Mouse (Mus musculus): ENCODE results near the gene Apol7c. TPM values are rescaled to one million over a fixed set of nuclear protein-coding genes. Genes with fewer than 3 reads are reported as not detected.
"Not testable (repeated sequence)": the region's sequence is repeated elsewhere in the genome, so short reads cannot be mapped to it uniquely, and the experiment has no call there.

The Apol7c gene
- polyA plus RNA-seq, 1 experiment from 2014 or later, result 0.16 TPM

DNA sequence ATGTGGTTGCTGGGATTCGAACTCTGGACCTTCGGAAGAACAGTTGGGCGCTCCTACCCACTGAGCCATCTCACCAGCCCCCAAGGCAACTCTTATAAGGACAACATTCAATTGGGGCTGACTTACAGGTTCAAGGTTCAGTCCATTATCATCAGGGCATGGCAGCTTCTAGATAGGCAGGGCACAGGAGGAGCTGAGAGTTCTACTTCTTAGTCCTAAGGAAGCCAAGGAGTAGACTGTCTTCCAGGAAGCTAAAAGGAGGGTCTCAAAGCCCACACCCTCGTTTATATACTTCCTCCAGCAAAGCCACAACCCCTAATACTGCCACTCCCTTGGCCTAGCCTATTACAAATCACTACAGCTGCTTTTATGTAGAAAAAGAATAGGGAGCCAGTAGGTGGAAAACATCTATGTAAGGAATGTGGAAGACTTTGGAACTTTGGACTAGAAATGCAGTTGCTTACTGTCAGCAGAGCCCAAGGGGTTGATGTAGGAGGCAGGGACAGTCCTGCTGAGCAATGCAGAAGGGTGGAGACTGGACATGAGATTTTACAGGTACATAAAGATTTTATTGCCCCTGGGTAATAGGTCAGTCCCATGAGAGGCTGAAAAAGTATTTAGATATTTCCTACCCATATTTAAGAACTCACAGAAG is 50.8 kb downstream of the Apol7c start:
- 69% methylated on average over 4 of the region's 4 CpGs for whole genome bisulfite sequencing
- Histone ChIP-seq H3K9ac (no peak overlapping the region), H3K4me3 (no peak overlapping the region), H3K4me1 (no peaks in the 10 kb centered on the region), H3K36me3 (no peaks in the 10 kb centered on the region), H3K4me2 (no peak overlapping the region), H3K9me3 (no peaks in the 10 kb centered on the region), H3K27ac (replicated peaks) (no peak overlapping the region), H3K27me3 (replicated peaks) (peaks cover 8% of the 10 kb centered on the region; the same call in 1 of the 2 replicates)
- no peak for ATAC-seq (ENCODE audit: extremely low read depth, insufficient number of reproducible peaks, low FRiP score, low TSS enrichment)

DNA sequence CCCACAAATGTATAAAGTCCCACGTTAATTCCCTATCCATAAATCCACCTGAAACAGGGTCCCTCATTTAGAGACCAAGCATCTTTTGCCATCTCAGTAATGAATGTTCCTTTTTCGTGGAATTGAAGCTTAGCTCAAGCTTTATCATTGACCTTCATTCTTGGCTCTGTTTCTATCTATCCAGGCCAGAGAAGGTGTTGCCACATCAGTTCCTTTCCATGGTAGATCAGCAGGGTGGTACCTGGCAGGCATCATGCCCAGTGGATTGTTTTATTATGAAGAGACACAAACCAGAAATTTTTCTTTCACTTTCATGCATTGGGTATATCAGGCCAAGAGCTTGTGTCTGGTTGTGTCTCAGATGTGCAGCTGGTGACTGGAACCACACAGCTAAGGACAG is 56.4 kb downstream of the Apol7c start, which contains the start of gene Apol10a:
Gene Apol10a (plus strand): TSS at position 355 of the 400 bp plus-strand sequence.
- H3K4me1 ChIP-seq; ATAC-seq (ENCODE audit: extremely low read depth, insufficient number of reproducible peaks, low FRiP score, low TSS enrichment); H3K9ac ChIP-seq; H3K27me3 ChIP-seq (replicated peaks); H3K4me2 ChIP-seq; H3K36me3 ChIP-seq; H3K4me3 ChIP-seq; H3K27ac ChIP-seq (replicated peaks); H3K9me3 ChIP-seq: not testable (repeated sequence)
- 57% methylated on average over 2 of the region's 2 CpGs for WGBS

Other genes with a start within 250 kb of the Apol7c start
- gene Rbfox2, start 226.3 kb downstream of the Apol7c start, polyA plus RNA-seq (2015; fragmentation: Nextera tagmentation; extraction: Ambion mirVana), result 64.8 and 69.1 TPM in 2 replicates
- 0.15 and 0.33 TPM in 2 replicates for gene Apol7a, start 134.2 kb downstream of the Apol7c start, polyA plus RNA-seq (2015; fragmentation: Nextera tagmentation; extraction: Ambion mirVana)
- gene Apol9a, start 122.2 kb downstream of the Apol7c start, polyA plus RNA-seq (2015; fragmentation: Nextera tagmentation; extraction: Ambion mirVana), result 0.60 and 0.96 TPM in 2 replicates
- not detected in 2 replicates for gene Apol7b, start 85.8 kb downstream of the Apol7c start, polyA plus RNA-seq (2015; fragmentation: Nextera tagmentation; extraction: Ambion mirVana)
- gene Apol10a, start 56.3 kb downstream of the Apol7c start, polyA plus RNA-seq (2015; fragmentation: Nextera tagmentation; extraction: Ambion mirVana), result not detected in 2 replicates
- not detected in 2 replicates for gene Apol11a, start 25.0 kb downstream of the Apol7c start, polyA plus RNA-seq (2015; fragmentation: Nextera tagmentation; extraction: Ambion mirVana)
- gene 1700025B11Rik, start 28.6 kb upstream of the Apol7c start, polyA plus RNA-seq (2015; fragmentation: Nextera tagmentation; extraction: Ambion mirVana), result not detected in 2 replicates
- gene Apol10b, start 62.8 kb upstream of the Apol7c start, polyA plus RNA-seq (2015; fragmentation: Nextera tagmentation; extraction: Ambion mirVana), result not detected in 2 replicates
- not detected in 2 replicates for gene Gm36245, start 65.9 kb upstream of the Apol7c start, polyA plus RNA-seq (2015; fragmentation: Nextera tagmentation; extraction: Ambion mirVana)
- 0.39 and 0.62 TPM in 2 replicates for gene Apol11b, start 110.0 kb upstream of the Apol7c start, polyA plus RNA-seq (2015; fragmentation: Nextera tagmentation; extraction: Ambion mirVana)
- gene Apol7e, start 165.5 kb upstream of the Apol7c start, polyA plus RNA-seq (2015; fragmentation: Nextera tagmentation; extraction: Ambion mirVana), result 0.08 TPM in 1 of 2 replicates, not detected in the other
- 0.20 TPM in 1 of 2 replicates, not detected in the other for gene Apol9b, start 195.7 kb upstream of the Apol7c start, polyA plus RNA-seq (2015; fragmentation: Nextera tagmentation; extraction: Ambion mirVana)
- gene Apol8, start 223.7 kb upstream of the Apol7c start, polyA plus RNA-seq (2015; fragmentation: Nextera tagmentation; extraction: Ambion mirVana), result 0.32 and 0.78 TPM in 2 replicates

Data from heart, embryonic 13.5 days (tissue).